Mouse (Mus musculus) olfactory bulb, adult 2 months (tissue): ENCODE results near the gene Skap1. TPM values are rescaled to one million over a fixed set of nuclear protein-coding genes. Genes with fewer than 3 reads are reported as not detected.
A peak's percentile ranks its signal among the peaks of the same experiment; 100 is the strongest.

ENCODE experiments used
- H3K27ac ChIP-seq: fragments of 200-500 bp; 2 replicates; pipeline ENCODE4 v1.5.1; 2012; ENCODE audit warnings: low read depth, low read length; ENCODE audit not compliant: insufficient read depth
- H3K4me1 ChIP-seq: fragments of 200-500 bp; 2 replicates; pipeline ENCODE4 v1.6.1; 2012; ENCODE audit warnings: low read length; ENCODE audit not compliant: control insufficient read depth, insufficient read depth
- H3K4me3 ChIP-seq: fragments of 200-500 bp; 2 replicates; pipeline ENCODE4 v1.5.1; 2012; ENCODE audit warnings: mild to moderate bottlenecking, low read depth, low read length, moderate library complexity; ENCODE audit not compliant: insufficient read depth
- CTCF ChIP-seq: fragments of 200-500 bp; IDR thresholded peaks from 2 replicates; pipeline ENCODE4 v1.5.1; 2012; ENCODE audit warnings: low read depth, mild to moderate bottlenecking, low read length, moderate library complexity; ENCODE audit not compliant: insufficient read depth
- POLR2A ChIP-seq: fragments of 200-500 bp; IDR thresholded peaks from 2 replicates; pipeline ENCODE4 v1.6.1; 2012; ENCODE audit warnings: mild to moderate bottlenecking, low read depth, low read length, moderate library complexity; ENCODE audit not compliant: insufficient read depth
- WGBS: fragments of 180-500 bp; shearing (Covaris S2); methylation state at CpG from one replicate; pipeline ENCODE4 v1.1.7; 2018; 5-methylcytosine and 5-hydroxymethylcytosine counted together
- polyA plus RNA-seq: library from polyadenylated mRNA; stranded (reverse); fragments of >200 nt; gene quantifications from 2 replicates; pipeline ENCODE4 v1.2.4, GENCODE M21; 2012; ENCODE audit warnings: low replicate concordance; ENCODE audit not compliant: missing spikeins, insufficient read depth, insufficient read length

Gene Skap1
- polyA plus RNA-seq, 1 experiment = not detected

GRCm38 (mm10) chr11:96436525-96436924 lies 27.9 kb upstream of the Skap1 start:
- no peak overlapping the region for H3K27ac ChIP-seq
- TF ChIP-seq POLR2A (no peak), CTCF (no peak)
- no peaks in the 10 kb centered on the region for H3K4me1 ChIP-seq
- H3K4me3 ChIP-seq = no peak overlapping the region
- WGBS = 37% methylated on average over 7 of the region's 7 CpGs

- TF ChIP-seq POLR2A = no peak
- TF ChIP-seq CTCF = peak; percentile 45
- WGBS = 7% methylated on average over 7 of the region's 7 CpGs
- Histone ChIP-seq H3K27ac (no peak overlapping the region), H3K4me1 (no peaks in the 10 kb centered on the region), H3K4me3 (no peak overlapping the region)
Measured at GRCm38 (mm10) chr11:96438787-96439186, 25.6 kb upstream of the Skap1 start.

GRCm38 (mm10) chr11:96441546-96442185 lies 22.7 kb upstream of the Skap1 start:
- no peaks in the 10 kb centered on the region for H3K4me1 ChIP-seq
- 56% methylated on average over 12 of the region's 12 CpGs for WGBS
- TF ChIP-seq CTCF = no peak
- no peak overlapping the region for H3K4me3 ChIP-seq
- no peak overlapping the region for H3K27ac ChIP-seq

- Histone ChIP-seq H3K4me1 (no peaks in the 10 kb centered on the region), H3K4me3 (no peak overlapping the region), H3K27ac (no peak overlapping the region)
- TF ChIP-seq CTCF = no peak
- no peak for TF ChIP-seq POLR2A
- WGBS = 86% methylated on average over 5 of the region's 5 CpGs
Measured at GRCm38 (mm10) chr11:96442468-96442867, 21.9 kb upstream of the Skap1 start.

- no peaks in the 10 kb centered on the region for H3K4me1 ChIP-seq
- no peak overlapping the region for H3K4me3 ChIP-seq
- TF ChIP-seq POLR2A = no peak
- TF ChIP-seq CTCF = no peak
- 84% methylated on average over 24 of the region's 24 CpGs for WGBS
- no peak overlapping the region for H3K27ac ChIP-seq
Measured at GRCm38 (mm10) chr11:96447931-96448330, 16.5 kb upstream of the Skap1 start.

- TF ChIP-seq CTCF (no peak), POLR2A (no peak)
- 89% methylated on average over 5 of the region's 5 CpGs for WGBS
- no peak overlapping the region for H3K4me3 ChIP-seq
- H3K27ac ChIP-seq = no peak overlapping the region
- no peaks in the 10 kb centered on the region for H3K4me1 ChIP-seq
Measured at GRCm38 (mm10) chr11:96455111-96455510, 9.3 kb upstream of the Skap1 start.

- no peaks in the 10 kb centered on the region for H3K4me1 ChIP-seq
- H3K4me3 ChIP-seq = no peak overlapping the region
- H3K27ac ChIP-seq = no peak overlapping the region
- TF ChIP-seq CTCF (no peak), POLR2A (no peak)
- 88% methylated on average over 6 of the region's 6 CpGs for WGBS
Measured at GRCm38 (mm10) chr11:96455699-96456326, 8.6 kb upstream of the Skap1 start.

GRCm38 (mm10) chr11:96456508-96457305 lies 7.7 kb upstream of the Skap1 start:
- H3K27ac ChIP-seq = no peak overlapping the region
- WGBS = 28% methylated on average over 12 of the region's 12 CpGs
- no peaks in the 10 kb centered on the region for H3K4me1 ChIP-seq
- no peak overlapping the region for H3K4me3 ChIP-seq
- TF ChIP-seq CTCF (no peak), POLR2A (no peak)

GRCm38 (mm10) chr11:96461766-96462165 lies 2.6 kb upstream of the Skap1 start:
- TF ChIP-seq CTCF (no peak), POLR2A (no peak)
- Histone ChIP-seq H3K4me1 (peaks cover 15% of the 10 kb centered on the region), H3K27ac (no peak overlapping the region), H3K4me3 (no peak overlapping the region)
- 76% methylated on average over 4 of the region's 4 CpGs for WGBS
